Mouse (Mus musculus) liver, embryonic 16.5 days (tissue): ENCODE measurements around the gene Slc32a1. TPM values are rescaled to one million over a fixed set of nuclear protein-coding genes. Genes with fewer than 3 reads are reported as not detected.

Source experiments
- ATAC-seq: fragments of 200-750 bp; cut with Nextera tagmentation; 2 replicates; pipeline ENCODE4 v1.8.0; 2017; ENCODE audit warnings: low read depth, mild to moderate bottlenecking, moderate number of reproducible peaks, moderate library complexity
- H3K27ac ChIP-seq: fragments of 300-500 bp; sonication (generic); 2 replicates; pipeline ENCODE4 v1.5.1; 2014; ENCODE audit warnings: mild to moderate bottlenecking, low read length
- H3K27me3 ChIP-seq: fragments of 300-500 bp; sonication (generic); 2 replicates; pipeline ENCODE4 v1.6.1; 2014; ENCODE audit warnings: low read depth, low read length, mixed read lengths; ENCODE audit not compliant: control insufficient read depth, insufficient read depth
- H3K36me3 ChIP-seq: fragments of 300-500 bp; sonication (generic); 2 replicates; pipeline ENCODE4 v1.6.1; 2014; ENCODE audit warnings: mild to moderate bottlenecking; ENCODE audit not compliant: control insufficient read depth, insufficient read depth
- H3K4me1 ChIP-seq: fragments of 300-500 bp; sonication (generic); 2 replicates; pipeline ENCODE4 v1.6.1; 2014; ENCODE audit warnings: low read depth, low read length, mixed read lengths; ENCODE audit not compliant: control insufficient read depth
- H3K4me2 ChIP-seq: fragments of 300-500 bp; sonication (generic); 2 replicates; pipeline ENCODE4 v1.6.1; 2014; ENCODE audit warnings: low read depth, low read length, mixed read lengths
- H3K4me3 ChIP-seq: fragments of 300-500 bp; sonication (generic); 2 replicates; pipeline ENCODE4 v1.5.1; 2014; ENCODE audit warnings: low read depth, mild to moderate bottlenecking, low read length
- H3K9ac ChIP-seq: fragments of 300-500 bp; sonication (generic); 2 replicates; pipeline ENCODE4 v1.6.1; 2014; ENCODE audit warnings: low read depth, low read length
- H3K9me3 ChIP-seq: fragments of 300-500 bp; sonication (generic); replicated peaks from 2 replicates; pipeline ENCODE4 v1.6.1; 2016; ENCODE audit warnings: low read length; ENCODE audit not compliant: control insufficient read depth
- WGBS: fragments of 180-500 bp; shearing (Covaris S2); extraction: QIAGEN DNeasy Blood & Tissue Kit; methylation state at CpG from one replicate; pipeline ENCODE4 v1.1.7; 2014; ENCODE audit not compliant: insufficient replicate concordance; 5-methylcytosine and 5-hydroxymethylcytosine counted together
- polyA plus RNA-seq: library from polyadenylated mRNA; unstranded; fragments of >200 nt; fragmentation: Nextera tagmentation; extraction: Ambion mirVana; gene quantifications from 2 replicates; pipeline ENCODE4 v1.2.1, GENCODE M21; 2015

The Slc32a1 gene
- polyA plus RNA-seq, 1 experiment from 2014 or later: not detected

DNA sequence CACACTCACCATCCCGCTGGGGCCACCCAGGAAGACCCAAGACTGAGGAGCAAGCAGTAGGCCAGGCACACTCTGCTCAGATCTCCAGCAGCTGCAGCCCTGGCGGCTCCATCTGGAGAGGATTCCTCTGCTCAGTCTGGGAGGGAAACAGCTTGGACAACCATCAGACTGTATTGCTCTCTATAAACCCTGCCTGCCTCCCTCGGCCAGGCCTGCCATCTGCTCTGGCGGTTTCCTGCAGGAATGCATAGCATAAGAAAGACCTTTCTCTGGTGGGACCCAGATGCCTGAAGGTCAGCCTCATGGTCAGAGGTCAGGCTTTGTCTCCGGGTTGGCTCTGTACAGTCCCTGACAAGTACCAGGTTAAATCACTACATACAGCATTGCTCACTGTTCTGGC, 19.3 kb upstream of the Slc32a1 start:
- H3K4me2 ChIP-seq: no peak overlapping the region
- H3K36me3 ChIP-seq: no peaks in the 10 kb centered on the region
- H3K9me3 ChIP-seq: no peaks in the 10 kb centered on the region
- H3K27me3 ChIP-seq: peaks cover 2% of the 10 kb centered on the region; the same call in 1 of the 2 replicates
- H3K4me1 ChIP-seq: no peaks in the 10 kb centered on the region
- ATAC-seq: no peak
- no peak overlapping the region for H3K4me3 ChIP-seq
- WGBS: 40% methylated on average over 5 of the region's 5 CpGs
- no peak overlapping the region for H3K9ac ChIP-seq
- no peak overlapping the region for H3K27ac ChIP-seq

GRCm38 (mm10) chr2:158593371-158593770, 17.2 kb upstream of the Slc32a1 start:
- no peaks in the 10 kb centered on the region for H3K4me1 ChIP-seq
- H3K27me3 ChIP-seq: peaks cover 2% of the 10 kb centered on the region; the same call in 1 of the 2 replicates
- no peaks in the 10 kb centered on the region for H3K36me3 ChIP-seq
- no peak overlapping the region for H3K4me2 ChIP-seq
- H3K9me3 ChIP-seq: no peaks in the 10 kb centered on the region
- no peak for ATAC-seq
- no peak overlapping the region for H3K27ac ChIP-seq
- no peak overlapping the region for H3K4me3 ChIP-seq
- WGBS: 37% methylated on average over 4 of the region's 4 CpGs
- no peak overlapping the region for H3K9ac ChIP-seq

GRCm38 (mm10) chr2:158595103-158595502, 15.5 kb upstream of the Slc32a1 start:
- H3K4me3 ChIP-seq: no peak overlapping the region
- H3K27ac ChIP-seq: no peak overlapping the region
- H3K9ac ChIP-seq: no peak overlapping the region
- 5% methylated on average over 12 of the region's 12 CpGs for WGBS
- ATAC-seq: no peak
- no peaks in the 10 kb centered on the region for H3K9me3 ChIP-seq
- H3K4me1 ChIP-seq: no peaks in the 10 kb centered on the region
- no peaks in the 10 kb centered on the region for H3K36me3 ChIP-seq
- H3K4me2 ChIP-seq: no peak overlapping the region
- H3K27me3 ChIP-seq: peaks cover 2% of the 10 kb centered on the region; the same call in 1 of the 2 replicates

DNA sequence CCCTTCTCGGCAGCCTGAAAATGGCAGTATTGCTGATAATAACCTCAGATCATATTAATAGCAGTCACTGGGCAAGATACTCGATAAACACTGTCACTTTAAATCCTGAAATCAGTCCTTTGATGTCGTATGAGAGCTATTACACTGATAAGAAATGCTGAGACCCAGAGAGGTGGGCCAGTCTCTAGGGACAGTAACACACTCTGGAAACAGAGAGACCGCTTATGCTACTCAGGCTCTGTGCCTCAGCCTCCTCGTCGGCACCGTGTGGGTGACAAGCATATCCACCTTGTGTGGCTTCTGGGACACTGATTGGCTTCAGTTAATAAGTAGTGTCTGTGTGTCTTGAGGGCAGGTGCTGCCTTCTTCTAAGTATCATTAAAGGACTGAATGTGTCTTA, 15.0 kb upstream of the Slc32a1 start:
- ATAC-seq: no peak

GRCm38 (mm10) chr2:158596803-158597202, 13.8 kb upstream of the Slc32a1 start:
- Histone ChIP-seq H3K36me3 (no peaks in the 10 kb centered on the region), H3K27me3 (peaks cover 8% of the 10 kb centered on the region; the same call in 1 of the 2 replicates), H3K4me3 (no peak overlapping the region), H3K4me2 (no peak overlapping the region), H3K9ac (no peak overlapping the region), H3K4me1 (no peaks in the 10 kb centered on the region), H3K9me3 (no peaks in the 10 kb centered on the region), H3K27ac (no peak overlapping the region)
- WGBS: 21% methylated on average over 1 of the region's 1 CpGs
- ATAC-seq: no peak

More for the DNA sequence above, 15.0 kb upstream of the Slc32a1 start:
- Histone ChIP-seq H3K4me3 (no peak overlapping the region), H3K27ac (no peak overlapping the region), H3K9me3 (no peaks in the 10 kb centered on the region), H3K27me3 (peaks cover 5% of the 10 kb centered on the region; the same call in 1 of the 2 replicates), H3K4me2 (no peak overlapping the region), H3K36me3 (no peaks in the 10 kb centered on the region), H3K4me1 (no peaks in the 10 kb centered on the region), H3K9ac (no peak overlapping the region)
- WGBS: 29% methylated on average over 7 of the region's 7 CpGs

GRCm38 (mm10) chr2:158600517-158600916, 10.1 kb upstream of the Slc32a1 start:
- Histone ChIP-seq H3K4me3 (no peak overlapping the region), H3K27me3 (peaks cover 10% of the 10 kb centered on the region; the same call in 1 of the 2 replicates)
- ATAC-seq: no peak

GRCm38 (mm10) chr2:158601326-158601725, 9.2 kb upstream of the Slc32a1 start:
- Histone ChIP-seq H3K4me3 (no peak overlapping the region), H3K9ac (no peak overlapping the region), H3K27ac (no peak overlapping the region), H3K9me3 (no peaks in the 10 kb centered on the region), H3K4me1 (peaks cover under 1% of the 10 kb centered on the region; the same call in 1 of the 2 replicates), H3K4me2 (no peak overlapping the region), H3K27me3 (peaks cover 12% of the 10 kb centered on the region; the same call in 1 of the 2 replicates), H3K36me3 (no peaks in the 10 kb centered on the region)
- WGBS: 49% methylated on average over 1 of the region's 1 CpGs
- ATAC-seq: no peak

More at GRCm38 (mm10) chr2:158600517-158600916, 10.1 kb upstream of the Slc32a1 start:
- Histone ChIP-seq H3K36me3 (no peaks in the 10 kb centered on the region), H3K9ac (no peak overlapping the region), H3K4me1 (no peaks in the 10 kb centered on the region), H3K9me3 (no peaks in the 10 kb centered on the region), H3K27ac (no peak overlapping the region), H3K4me2 (no peak overlapping the region)
- WGBS: 21% methylated on average over 3 of the region's 3 CpGs

DNA sequence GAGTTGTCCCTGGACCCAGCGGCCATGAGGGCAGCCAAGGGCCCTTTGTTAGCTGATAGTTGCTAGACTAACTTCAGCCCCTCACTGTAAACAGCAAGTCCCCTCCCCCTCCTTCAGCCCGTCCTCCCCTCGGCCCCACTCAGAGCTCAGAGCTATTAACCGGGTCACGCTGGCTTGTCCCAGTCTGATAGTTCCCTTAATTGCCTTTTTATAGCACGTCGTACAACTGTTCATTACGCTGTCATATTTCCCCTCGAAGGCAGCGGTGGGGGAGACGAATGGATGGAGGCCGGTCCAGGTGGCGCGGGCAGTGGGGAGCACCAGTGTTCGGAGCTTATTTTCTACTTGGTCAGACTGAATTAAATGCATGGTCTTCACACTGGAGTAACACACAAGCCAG, 7.9 kb upstream of the Slc32a1 start:
- Histone ChIP-seq H3K27ac (no peak overlapping the region), H3K27me3 (peaks cover 23% of the 10 kb centered on the region), H3K4me1 (peaks cover 7% of the 10 kb centered on the region), H3K36me3 (no peaks in the 10 kb centered on the region), H3K9me3 (no peaks in the 10 kb centered on the region), H3K9ac (no peak overlapping the region), H3K4me3 (no peak overlapping the region), H3K4me2 (no peak overlapping the region)
- WGBS: 30% methylated on average over 15 of the region's 15 CpGs
- no peak for ATAC-seq

GRCm38 (mm10) chr2:158606511-158606964, 4.0 kb upstream of the Slc32a1 start:
- Histone ChIP-seq H3K4me1 (peaks cover 11% of the 10 kb centered on the region), H3K27me3 (peaks cover 57% of the 10 kb centered on the region), H3K4me3 (no peak overlapping the region), H3K4me2 (no peak overlapping the region), H3K9ac (no peak overlapping the region), H3K27ac (no peak overlapping the region), H3K36me3 (no peaks in the 10 kb centered on the region), H3K9me3 (no peaks in the 10 kb centered on the region)
- no peak for ATAC-seq
- WGBS: 4% methylated on average over 4 of the region's 4 CpGs
